Comparison of ENCODE assay signal across 14 mouse cellular contexts in genomic region chr5:141857781-141858180, GRCm38 (mm10).
DNase-seq lines count a peak whose midpoint lies in the region; ATAC-seq and TF ChIP-seq lines count a peak whose summit lies in the region.
"Had no signal": no experiment of that assay in that cellular context is flagged by ENCODE, and none has a peak within 500 bp of the region (broad histone marks: within the 10 kb centered on the region; RNA-seq: fewer than 3 reads in every experiment).

No protein-coding gene starts in this region.

- 58% methylated on average over 1 of the region's 1 CpGs for WGBS in neural tube, embryonic 13.5 days
- 48% methylated on average over 1 of the region's 1 CpGs for WGBS in liver, embryonic 15.5 days (ENCODE audit: insufficient replicate concordance)
- 73% methylated on average over 1 of the region's 1 CpGs for WGBS in lung, postnatal 0 days

- H3K9me3 ChIP-seq in neural tube, embryonic 13.5 days, result no peaks in the 10 kb centered on the region
- H3K9me3 ChIP-seq in liver, embryonic 15.5 days (replicated peaks), result no peaks in the 10 kb centered on the region
- no peaks in the 10 kb centered on the region for H3K9me3 ChIP-seq in lung, postnatal 0 days (ENCODE audit: low read length)
- H3K9me3 ChIP-seq: hindbrain, embryonic 10.5 days had no signal

- H3K4me3 ChIP-seq in neural tube, embryonic 13.5 days, result no peak overlapping the region
- H3K4me3 ChIP-seq in liver, embryonic 15.5 days (replicated peaks), result no peak overlapping the region
- no peak overlapping the region for H3K4me3 ChIP-seq in lung, postnatal 0 days (ENCODE audit: low read depth, low read length)
- H3K4me3 ChIP-seq: erythroblast, embryonic 14.5 days; hindbrain, embryonic 10.5 days; megakaryocyte, embryonic 14.5 days; myocyte had no signal

- TF ChIP-seq CTCF in lung, postnatal 0 days (IDR thresholded peaks at IDR 0.05), result no peak

- no peak overlapping the region for H3K27ac ChIP-seq in neural tube, embryonic 13.5 days (replicated peaks)
- H3K27ac ChIP-seq in liver, embryonic 15.5 days (replicated peaks), result peak overlapping the region; percentile 33; the same call in 1 of the 2 replicates
- no peak overlapping the region for H3K27ac ChIP-seq in lung, postnatal 0 days (ENCODE audit: low read length)
- H3K27ac ChIP-seq: hindbrain, embryonic 10.5 days had no signal

- no peaks in the 10 kb centered on the region for H3K36me3 ChIP-seq in neural tube, embryonic 13.5 days
- no peaks in the 10 kb centered on the region for H3K36me3 ChIP-seq in liver, embryonic 15.5 days (replicated peaks)
- H3K36me3 ChIP-seq in lung, postnatal 0 days (ENCODE audit: insufficient read depth, low read length), result no peaks in the 10 kb centered on the region
- H3K36me3 ChIP-seq: hindbrain, embryonic 10.5 days had no signal

- TF ChIP-seq EP300 in lung, postnatal 0 days (IDR thresholded peaks at IDR 0.05), result no peak

- H3K4me1 ChIP-seq in neural tube, embryonic 13.5 days (replicated peaks), result peaks cover 13% of the 10 kb centered on the region
- peaks cover 8% of the 10 kb centered on the region; the same call in 1 of the 2 replicates for H3K4me1 ChIP-seq in liver, embryonic 15.5 days (replicated peaks)
- H3K4me1 ChIP-seq in lung, postnatal 0 days (ENCODE audit: insufficient read depth, low read depth, low read length), result no peaks in the 10 kb centered on the region
- H3K4me1 ChIP-seq: hindbrain, embryonic 10.5 days; megakaryocyte, embryonic 14.5 days had no signal

- no peak overlapping the region for H3K9ac ChIP-seq in neural tube, embryonic 13.5 days
- H3K9ac ChIP-seq in liver, embryonic 15.5 days, result no peak overlapping the region
- no peak overlapping the region for H3K9ac ChIP-seq in lung, postnatal 0 days (replicated peaks; ENCODE audit: low read depth)

- no peak overlapping the region for H3K4me2 ChIP-seq in neural tube, embryonic 13.5 days
- no peak overlapping the region for H3K4me2 ChIP-seq in liver, embryonic 15.5 days
- no peak overlapping the region for H3K4me2 ChIP-seq in lung, postnatal 0 days (replicated peaks; ENCODE audit: low read depth, low read length)

- no peaks in the 10 kb centered on the region for H3K27me3 ChIP-seq in neural tube, embryonic 13.5 days
- no peaks in the 10 kb centered on the region for H3K27me3 ChIP-seq in liver, embryonic 15.5 days
- H3K27me3 ChIP-seq in lung, postnatal 0 days (replicated peaks; ENCODE audit: insufficient read depth, low read length), result no peaks in the 10 kb centered on the region
- H3K27me3 ChIP-seq: megakaryocyte, embryonic 14.5 days had no signal

- intact Hi-C loops in heart, postnatal 10 days (cut with DNase I), result no loop called here

- 0 out of 2 replicates have a peak, but pooled peaks have one; percentile 40 for ATAC-seq in neural tube, embryonic 13.5 days (ENCODE audit: low read depth)
- peak; percentile 88 for ATAC-seq in liver, embryonic 15.5 days (ENCODE audit: insufficient read depth)
- ATAC-seq in lung, postnatal 0 days, result no peak

- DNase-seq in neural tube, embryonic 10.5 days (ENCODE audit: extremely low spot score, low spot score), result no peak
- peak; percentile 76 for DNase-seq in kidney, postnatal 14 days
- DNase-seq in thymus, postnatal 4 days, result no peak
- DNase-seq in lung, postnatal 0 days (ENCODE audit: low spot score), result no peak
- DNase-seq in heart, postnatal 10 days, result no peak
- DNase-seq: cerebellum, adult 11-12 months; lung, adult 2 months; spleen, adult 18-20 months had no signal
